In genomic region chr11:75201721-75202120, GRCm38 (mm10) we compare ENCODE assay signal across 18 mouse cellular contexts. TPM values are rescaled to one million over a fixed set of nuclear protein-coding genes. Genes with fewer than 3 reads are reported as not detected.
DNase-seq lines count a peak whose midpoint lies in the region; ATAC-seq and TF ChIP-seq lines count a peak whose summit lies in the region.
"Had no signal": no experiment of that assay in that cellular context is flagged by ENCODE, and none has a peak within 500 bp of the region (broad histone marks: within the 10 kb centered on the region; RNA-seq: fewer than 3 reads in every experiment).

No protein-coding gene starts in this region.

- peak; percentile 45 for DNase-seq in cerebellum, adult 11-12 months
- DNase-seq in cerebellum, postnatal 10 days, result no peak
- DNase-seq in heart, postnatal 10 days, result no peak
- peak; percentile 20 for DNase-seq in lung, embryonic 14.5 days
- no peak for DNase-seq in lung, postnatal 10 days
- no peak for DNase-seq in neural tube, embryonic 10.5 days (ENCODE audit: extremely low spot score, low spot score)
- DNase-seq: heart, adult 18-20 months; left cerebral cortex, postnatal 4 days; right cerebral cortex, postnatal 14 days had no signal

- no peak overlapping the region for H3K4me3 ChIP-seq in heart, embryonic 15.5 days
- no peak overlapping the region for H3K4me3 ChIP-seq in lung, embryonic 14.5 days (ENCODE audit: low read depth, low read length)
- no peak overlapping the region for H3K4me3 ChIP-seq in neural tube, embryonic 13.5 days
- H3K4me3 ChIP-seq: kidney, embryonic 15.5 days; midbrain, embryonic 15.5 days; stomach, embryonic 15.5 days had no signal

- peak overlapping the region; percentile 44; the same call in 1 of the 2 replicates for H3K27ac ChIP-seq in heart, embryonic 15.5 days
- H3K27ac ChIP-seq in lung, embryonic 14.5 days (ENCODE audit: low read depth), result no peak overlapping the region
- no peak overlapping the region; the same call in 1 of the 2 replicates for H3K27ac ChIP-seq in neural tube, embryonic 13.5 days (replicated peaks)
- H3K27ac ChIP-seq: kidney, embryonic 15.5 days; midbrain, embryonic 15.5 days; stomach, embryonic 15.5 days had no signal

- no peaks in the 10 kb centered on the region for H3K36me3 ChIP-seq in heart, embryonic 15.5 days
- no peaks in the 10 kb centered on the region for H3K36me3 ChIP-seq in lung, embryonic 14.5 days (ENCODE audit: insufficient read depth)
- H3K36me3 ChIP-seq in neural tube, embryonic 13.5 days, result no peaks in the 10 kb centered on the region
- H3K36me3 ChIP-seq: G1E; kidney, embryonic 15.5 days; midbrain, embryonic 15.5 days; stomach, embryonic 15.5 days had no signal

- intact Hi-C loops in heart, postnatal 10 days (cut with DNase I), result no loop called here

- 49% methylated on average over 8 of the region's 8 CpGs for WGBS in heart, embryonic 15.5 days
- WGBS in lung, embryonic 14.5 days, result 34% methylated on average over 8 of the region's 8 CpGs
- WGBS in neural tube, embryonic 13.5 days, result 62% methylated on average over 8 of the region's 8 CpGs

- H3K4me2 ChIP-seq in heart, embryonic 15.5 days, result no peak overlapping the region
- no peak overlapping the region for H3K4me2 ChIP-seq in lung, embryonic 14.5 days
- no peak overlapping the region for H3K4me2 ChIP-seq in neural tube, embryonic 13.5 days
- H3K4me2 ChIP-seq: kidney, embryonic 15.5 days; liver, embryonic 11.5 days; midbrain, embryonic 15.5 days; stomach, embryonic 15.5 days had no signal

- H3K27me3 ChIP-seq in heart, embryonic 15.5 days, result no peaks in the 10 kb centered on the region
- H3K27me3 ChIP-seq in lung, embryonic 14.5 days (ENCODE audit: insufficient read depth, low read length), result peaks cover 8% of the 10 kb centered on the region; the same call in 1 of the 2 replicates
- peaks cover 14% of the 10 kb centered on the region; the same call in 1 of the 2 replicates for H3K27me3 ChIP-seq in neural tube, embryonic 13.5 days
- H3K27me3 ChIP-seq: midbrain, embryonic 15.5 days had no signal

- peaks cover 51% of the 10 kb centered on the region for H3K4me1 ChIP-seq in heart, embryonic 15.5 days (replicated peaks)
- H3K4me1 ChIP-seq in lung, embryonic 14.5 days (ENCODE audit: insufficient read depth), result no peaks in the 10 kb centered on the region
- H3K4me1 ChIP-seq in neural tube, embryonic 13.5 days (replicated peaks), result peaks cover 29% of the 10 kb centered on the region
- H3K4me1 ChIP-seq: stomach, embryonic 15.5 days had no signal

- ATAC-seq in heart, embryonic 15.5 days (replicated peaks; ENCODE audit: insufficient number of reproducible peaks, insufficient read depth, low FRiP score, low read depth), result no peak
- ATAC-seq in lung, embryonic 14.5 days (ENCODE audit: insufficient read depth), result no peak
- no peak for ATAC-seq in neural tube, embryonic 13.5 days (ENCODE audit: low read depth)
- ATAC-seq: CD4-positive, CD25-positive, alpha-beta regulatory T cell, adult 4 months; midbrain, embryonic 15.5 days had no signal

- no peaks in the 10 kb centered on the region for H3K9me3 ChIP-seq in heart, embryonic 15.5 days (replicated peaks)
- no peaks in the 10 kb centered on the region; the same call in 1 of the 2 replicates for H3K9me3 ChIP-seq in lung, embryonic 14.5 days (ENCODE audit: low read depth, low read length)
- no peaks in the 10 kb centered on the region for H3K9me3 ChIP-seq in neural tube, embryonic 13.5 days
- H3K9me3 ChIP-seq: G1E; kidney, embryonic 15.5 days; midbrain, embryonic 15.5 days; stomach, embryonic 15.5 days had no signal

- peak overlapping the region; percentile 19; the same call in 1 of the 2 replicates for H3K9ac ChIP-seq in heart, embryonic 15.5 days
- no peak overlapping the region for H3K9ac ChIP-seq in lung, embryonic 14.5 days
- H3K9ac ChIP-seq in neural tube, embryonic 13.5 days, result 0 out of 2 replicates have a peak overlapping the region, but pooled peaks have one; percentile 0
- H3K9ac ChIP-seq: kidney, embryonic 15.5 days; midbrain, embryonic 15.5 days; stomach, embryonic 15.5 days had no signal

- no peak for TF ChIP-seq CTCF in lung, embryonic 14.5 days (IDR thresholded peaks at IDR 0.05; ENCODE audit: low read depth)

RNA-seq across cellular contexts. Expression of gene Rtn4rl1, which starts 8.1 kb away (rescaled TPM):
- 12.4 and 13.1 TPM in 2 replicates for polyA plus RNA-seq in heart, embryonic 15.5 days (2015; fragmentation: Nextera tagmentation; extraction: Ambion mirVana)
- total RNA-seq in heart, postnatal 10 days (2021), result 10 to 100 TPM; 13.9 to 21.4 TPM
- 1.1 and 1.5 TPM in 2 replicates for polyA plus RNA-seq in lung, embryonic 14.5 days (2014; fragmentation: Nextera tagmentation; extraction: Ambion mirVana)
- 12.4 and 16.5 TPM in 2 replicates for polyA plus RNA-seq in neural tube, embryonic 13.5 days (2015; fragmentation: Nextera tagmentation; extraction: Ambion mirVana)
- total RNA-seq: G1E had no signal
- polyA plus RNA-seq: G1E had no signal

RNA-seq across cellular contexts. Expression of gene Dph1, which starts 10.7 kb away (rescaled TPM):
- 17.2 and 20.5 TPM in 2 replicates for polyA plus RNA-seq in heart, embryonic 15.5 days (2015; fragmentation: Nextera tagmentation; extraction: Ambion mirVana)
- 10 to 100 TPM; 13.9 to 15.6 TPM for total RNA-seq in heart, postnatal 10 days (2021)
- polyA plus RNA-seq in lung, embryonic 14.5 days (2014; fragmentation: Nextera tagmentation; extraction: Ambion mirVana), result 25.0 and 26.5 TPM in 2 replicates
- 13.7 and 15.0 TPM in 2 replicates for polyA plus RNA-seq in neural tube, embryonic 13.5 days (2015; fragmentation: Nextera tagmentation; extraction: Ambion mirVana)

RNA-seq across cellular contexts. Expression of gene Ovca2, which starts 23.1 kb away (rescaled TPM):
- polyA plus RNA-seq in heart, embryonic 15.5 days (2015; fragmentation: Nextera tagmentation; extraction: Ambion mirVana), result 14.4 and 17.5 TPM in 2 replicates
- 1 to 10 TPM; 7.8 to 9.5 TPM for total RNA-seq in heart, postnatal 10 days (2021)
- 28.6 and 29.9 TPM in 2 replicates for polyA plus RNA-seq in lung, embryonic 14.5 days (2014; fragmentation: Nextera tagmentation; extraction: Ambion mirVana)
- polyA plus RNA-seq in neural tube, embryonic 13.5 days (2015; fragmentation: Nextera tagmentation; extraction: Ambion mirVana), result 18.6 and 20.5 TPM in 2 replicates

RNA-seq across cellular contexts. Expression of gene Hic1, which starts 32.4 kb away (rescaled TPM):
- 11.0 and 18.0 TPM in 2 replicates for polyA plus RNA-seq in heart, embryonic 15.5 days (2015; fragmentation: Nextera tagmentation; extraction: Ambion mirVana)
- 10 to 100 TPM; 36.3 to 48.5 TPM for total RNA-seq in heart, postnatal 10 days (2021)
- polyA plus RNA-seq in lung, embryonic 14.5 days (2014; fragmentation: Nextera tagmentation; extraction: Ambion mirVana), result 14.0 and 15.6 TPM in 2 replicates
- polyA plus RNA-seq in neural tube, embryonic 13.5 days (2015; fragmentation: Nextera tagmentation; extraction: Ambion mirVana), result 7.4 and 9.2 TPM in 2 replicates
- total RNA-seq: hematopoietic stem cell, adult 5-6 weeks had no signal

Comparison
In these comparisons a context has a peak if more than half of its experiments do, and no peak if none do; other contexts are left out.
1. DNase-seq: peak in cerebellum, adult 11-12 months (single experiment) and lung, embryonic 14.5 days (single experiment); none in cerebellum, postnatal 10 days (0 of 2), heart, postnatal 10 days (0 of 2), lung, postnatal 10 days (single experiment) and neural tube, embryonic 10.5 days (single experiment).